Mouse (Mus musculus) gastrocnemius, postnatal 36 days (tissue): ENCODE results near the gene Wdr25. TPM values are rescaled to one million over a fixed set of nuclear protein-coding genes. Genes with fewer than 3 reads are reported as not detected.
A peak's percentile ranks its signal among the peaks of the same experiment; 100 is the strongest.

Source experiments
- DNase-seq, 2 experiments: peaks; one replicate each; pipeline ENCODE4 v3.0.0; 2022
- intact Hi-C: fragments of 180-260 bp; cut with DNase I; formaldehyde crosslinking; loops from one replicate; pipeline ENCODE4 v1.15.1; 2025
- total RNA-seq, 2 experiments: library from RNA; stranded (reverse); gene quantifications; 2 replicates each; pipeline ENCODE4 v1.2.3; 2021

The Wdr25 gene
- total RNA-seq, 2 experiments from 2014 or later = 4.6 to 5.1 TPM

GRCm38 (mm10) chr12:109044497-109044896 lies 151.1 kb downstream of the Wdr25 start:
- intact Hi-C loops = no loop called here
- DNase-seq = no peak

GRCm38 (mm10) chr12:109045581-109045980 lies 152.2 kb downstream of the Wdr25 start:
- intact Hi-C loops = no loop called here
- no peak for DNase-seq

GRCm38 (mm10) chr12:109049949-109050348 lies 156.5 kb downstream of the Wdr25 start:
- intact Hi-C loops = loop anchor here (10.0 kb wide), 1 partner anchor 145 kb away; no protein-coding TSS in a partner anchor
- DNase-seq = no peak

GRCm38 (mm10) chr12:109053020-109053806 lies 159.8 kb downstream of the Wdr25 start:
- DNase-seq = no peak
- intact Hi-C loops = loop anchor here (10.0 kb wide), 1 partner anchor 148 kb away; no protein-coding TSS in a partner anchor

GRCm38 (mm10) chr12:109057736-109058135 lies 164.3 kb downstream of the Wdr25 start:
- DNase-seq = no peak
- intact Hi-C loops = loop anchor here (10.0 kb wide), 1 partner anchor 153 kb away; no protein-coding TSS in a partner anchor

- DNase-seq = peak in 1 of 2 experiments; percentile 1
- intact Hi-C loops = loop anchor here (10.0 kb wide), 1 partner anchor 154 kb away; no protein-coding TSS in a partner anchor
These were observed 165.2 kb downstream of the Wdr25 start for GRCm38 (mm10) chr12:109058660-109059059.

GRCm38 (mm10) chr12:109067561-109068135 lies 174.2 kb downstream of the Wdr25 start:
- DNase-seq = peak in 1 of 2 experiments; percentile 2

GRCm38 (mm10) chr12:109068167-109068653 lies 174.8 kb downstream of the Wdr25 start, which contains the start of gene Begain:
Gene Begain (minus strand): TSS chr12:109068217.
- intact Hi-C loops = no loop called here

More at GRCm38 (mm10) chr12:109067561-109068135, 174.2 kb downstream of the Wdr25 start:
- intact Hi-C loops = no loop called here

GRCm38 (mm10) chr12:109068738-109069137 lies 175.3 kb downstream of the Wdr25 start:
- intact Hi-C loops = no loop called here
- peak in 1 of 2 experiments; percentile 3 for DNase-seq

More at GRCm38 (mm10) chr12:109068167-109068653, 174.8 kb downstream of the Wdr25 start, which contains the start of gene Begain:
- DNase-seq = no peak

- intact Hi-C loops = no loop called here
- no peak for DNase-seq
These were observed 176.3 kb downstream of the Wdr25 start for GRCm38 (mm10) chr12:109069751-109070150.

- intact Hi-C loops = no loop called here
- DNase-seq = no peak
These were observed 177.8 kb downstream of the Wdr25 start for GRCm38 (mm10) chr12:109071248-109071647.

- no peak for DNase-seq
- intact Hi-C loops = no loop called here
These were observed 180.7 kb downstream of the Wdr25 start for GRCm38 (mm10) chr12:109074106-109074505.

GRCm38 (mm10) chr12:109074777-109075285 lies 181.4 kb downstream of the Wdr25 start:
- intact Hi-C loops = no loop called here
- DNase-seq = no peak

- intact Hi-C loops = no loop called here
These were observed 183.6 kb downstream of the Wdr25 start for GRCm38 (mm10) chr12:109077036-109077435.

More at GRCm38 (mm10) chr12:109077036-109077435, 183.6 kb downstream of the Wdr25 start:
- DNase-seq = no peak

Other genes starting within 250 kb of the Wdr25 start
- gene Degs2, start 191.3 kb upstream of the Wdr25 start, total RNA-seq = under 1 TPM in 1 of 2 experiments, not detected in 1; 0.15 TPM
- gene Yy1, start 100.7 kb upstream of the Wdr25 start, total RNA-seq = 10 to 100 TPM; 24.6 to 28.5 TPM
- 1 to 10 TPM; 7.3 to 9.2 TPM for gene Slc25a29, start 57.7 kb upstream of the Wdr25 start, total RNA-seq
- 1 to 10 TPM; 4.9 to 6.8 TPM for gene Slc25a47, start 57.6 kb upstream of the Wdr25 start, total RNA-seq
- 10 to 100 TPM; 23.8 to 26.2 TPM for gene Wars, start 543 bp downstream of the Wdr25 start, total RNA-seq
- gene Begain, start 174.6 kb downstream of the Wdr25 start, total RNA-seq = under 1 TPM; 0.15 to 0.20 TPM